Mouse (Mus musculus): ENCODE results near the gene Apobec3. TPM values are rescaled to one million over a fixed set of nuclear protein-coding genes. Genes with fewer than 3 reads are reported as not detected.

Apobec3 gene
- polyA plus RNA-seq, 1 experiment from 2014 or later, result 5.1 TPM

GRCm38 (mm10) chr15:79950250-79951025 is 59.0 kb downstream of the Apobec3 start:
- Histone ChIP-seq H3K9ac (peak overlapping the region; percentile 61), H3K27ac (peak overlapping the region; percentile 64; the same call in 1 of the 2 replicates), H3K4me2 (replicated peaks) (peak overlapping the region; percentile 69), H3K27me3 (ENCODE audit: control insufficient read depth, insufficient read depth, low read length) (no peaks in the 10 kb centered on the region), H3K4me3 (replicated peaks; ENCODE audit: low read length) (peak overlapping the region; percentile 31), H3K36me3 (replicated peaks; ENCODE audit: control insufficient read depth, insufficient read depth) (no peaks in the 10 kb centered on the region), H3K9me3 (ENCODE audit: control insufficient read depth, low read length) (no peaks in the 10 kb centered on the region), H3K4me1 (replicated peaks; ENCODE audit: control insufficient read depth, insufficient read depth, low read length) (peaks cover 20% of the 10 kb centered on the region)
- WGBS, result 3% methylated on average over 24 of the region's 24 CpGs
- peak; percentile 78 for DNase-seq (ENCODE audit: low spot score)
- ATAC-seq (ENCODE audit: low FRiP score), result peak; percentile 65

GRCm38 (mm10) chr15:79951226-79951625 is 59.8 kb downstream of the Apobec3 start:
- DNase-seq (ENCODE audit: low spot score) (no peak), ATAC-seq (ENCODE audit: low FRiP score) (no peak)
- Histone ChIP-seq H3K4me3 (replicated peaks; ENCODE audit: low read length) (no peak overlapping the region), H3K9ac (peak overlapping the region; percentile 61; the same call in 1 of the 2 replicates), H3K27ac (peak overlapping the region; percentile 64; the same call in 1 of the 2 replicates), H3K4me1 (replicated peaks; ENCODE audit: control insufficient read depth, insufficient read depth, low read length) (peaks cover 20% of the 10 kb centered on the region), H3K9me3 (ENCODE audit: control insufficient read depth, low read length) (no peaks in the 10 kb centered on the region), H3K36me3 (replicated peaks; ENCODE audit: control insufficient read depth, insufficient read depth) (no peaks in the 10 kb centered on the region), H3K4me2 (replicated peaks) (peak overlapping the region; percentile 69; the same call in 1 of the 2 replicates), H3K27me3 (ENCODE audit: control insufficient read depth, insufficient read depth, low read length) (no peaks in the 10 kb centered on the region)
- WGBS, result 76% methylated on average over 6 of the region's 6 CpGs

GRCm38 (mm10) chr15:79951730-79952503 is 60.5 kb downstream of the Apobec3 start:
- no peak overlapping the region for H3K9ac ChIP-seq
- WGBS, result 38% methylated on average over 14 of the region's 14 CpGs
- H3K27ac ChIP-seq, result 0 out of 2 replicates have a peak overlapping the region, but pooled peaks have one; percentile 8

GRCm38 (mm10) chr15:79952504-79953231 is 61.2 kb downstream of the Apobec3 start:
- no peak for ATAC-seq (ENCODE audit: low FRiP score)
- Histone ChIP-seq H3K4me1 (replicated peaks; ENCODE audit: control insufficient read depth, insufficient read depth, low read length) (peaks cover 20% of the 10 kb centered on the region), H3K27ac (0 out of 2 replicates have a peak overlapping the region, but pooled peaks have one; percentile 8), H3K36me3 (replicated peaks; ENCODE audit: control insufficient read depth, insufficient read depth) (no peaks in the 10 kb centered on the region), H3K9me3 (ENCODE audit: control insufficient read depth, low read length) (no peaks in the 10 kb centered on the region), H3K27me3 (ENCODE audit: control insufficient read depth, insufficient read depth, low read length) (no peaks in the 10 kb centered on the region), H3K4me2 (replicated peaks) (no peak overlapping the region), H3K9ac (no peak overlapping the region), H3K4me3 (replicated peaks; ENCODE audit: low read length) (no peak overlapping the region)
- no peak for DNase-seq (ENCODE audit: low spot score)
- WGBS, result 54% methylated on average over 11 of the region's 11 CpGs

More at GRCm38 (mm10) chr15:79951730-79952503, 60.5 kb downstream of the Apobec3 start:
- Histone ChIP-seq H3K4me1 (replicated peaks; ENCODE audit: control insufficient read depth, insufficient read depth, low read length) (peaks cover 20% of the 10 kb centered on the region), H3K4me2 (replicated peaks) (no peak overlapping the region), H3K9me3 (ENCODE audit: control insufficient read depth, low read length) (no peaks in the 10 kb centered on the region), H3K4me3 (replicated peaks; ENCODE audit: low read length) (no peak overlapping the region), H3K36me3 (replicated peaks; ENCODE audit: control insufficient read depth, insufficient read depth) (no peaks in the 10 kb centered on the region), H3K27me3 (ENCODE audit: control insufficient read depth, insufficient read depth, low read length) (no peaks in the 10 kb centered on the region)
- no peak for ATAC-seq (ENCODE audit: low FRiP score)
- no peak for DNase-seq (ENCODE audit: low spot score)

GRCm38 (mm10) chr15:79953470-79953869 is 62.0 kb downstream of the Apobec3 start:
- no peak overlapping the region for H3K4me3 ChIP-seq (replicated peaks; ENCODE audit: low read length)
- DNase-seq (ENCODE audit: low spot score) (no peak), ATAC-seq (ENCODE audit: low FRiP score) (no peak)
- no peaks in the 10 kb centered on the region for H3K27me3 ChIP-seq (ENCODE audit: control insufficient read depth, insufficient read depth, low read length)
- H3K4me2 ChIP-seq (replicated peaks), result no peak overlapping the region
- H3K27ac ChIP-seq, result no peak overlapping the region
- H3K36me3 ChIP-seq (replicated peaks; ENCODE audit: control insufficient read depth, insufficient read depth), result no peaks in the 10 kb centered on the region
- H3K9ac ChIP-seq, result no peak overlapping the region
- peaks cover 20% of the 10 kb centered on the region for H3K4me1 ChIP-seq (replicated peaks; ENCODE audit: control insufficient read depth, insufficient read depth, low read length)
- WGBS, result 58% methylated on average over 7 of the region's 7 CpGs
- H3K9me3 ChIP-seq (ENCODE audit: control insufficient read depth, low read length), result no peaks in the 10 kb centered on the region

GRCm38 (mm10) chr15:79956559-79956958 is 65.1 kb downstream of the Apobec3 start:
- Histone ChIP-seq H3K27me3 (ENCODE audit: control insufficient read depth, insufficient read depth, low read length) (no peaks in the 10 kb centered on the region), H3K4me3 (replicated peaks; ENCODE audit: low read length) (no peak overlapping the region), H3K27ac (no peak overlapping the region), H3K4me2 (replicated peaks) (no peak overlapping the region), H3K9me3 (ENCODE audit: control insufficient read depth, low read length) (no peaks in the 10 kb centered on the region), H3K9ac (no peak overlapping the region), H3K36me3 (replicated peaks; ENCODE audit: control insufficient read depth, insufficient read depth) (no peaks in the 10 kb centered on the region), H3K4me1 (replicated peaks; ENCODE audit: control insufficient read depth, insufficient read depth, low read length) (no peaks in the 10 kb centered on the region)
- DNase-seq (ENCODE audit: low spot score) (no peak), ATAC-seq (ENCODE audit: low FRiP score) (no peak)
- WGBS, result 90% methylated on average over 8 of the region's 8 CpGs

- H3K4me3 ChIP-seq (replicated peaks; ENCODE audit: low read length), result no peak overlapping the region
- no peaks in the 10 kb centered on the region for H3K4me1 ChIP-seq (replicated peaks; ENCODE audit: control insufficient read depth, insufficient read depth, low read length)
- no peaks in the 10 kb centered on the region for H3K9me3 ChIP-seq (ENCODE audit: control insufficient read depth, low read length)
- H3K4me2 ChIP-seq (replicated peaks), result no peak overlapping the region
- H3K27ac ChIP-seq, result no peak overlapping the region
- no peak overlapping the region for H3K9ac ChIP-seq
- 55% methylated on average over 3 of the region's 3 CpGs for WGBS
- DNase-seq (ENCODE audit: low spot score) (no peak), ATAC-seq (ENCODE audit: low FRiP score) (no peak)
- no peaks in the 10 kb centered on the region for H3K27me3 ChIP-seq (ENCODE audit: control insufficient read depth, insufficient read depth, low read length)
- H3K36me3 ChIP-seq (replicated peaks; ENCODE audit: control insufficient read depth, insufficient read depth), result no peaks in the 10 kb centered on the region
These were observed 67.0 kb downstream of the Apobec3 start for GRCm38 (mm10) chr15:79958418-79958817.

GRCm38 (mm10) chr15:79961366-79961921 is 70.0 kb downstream of the Apobec3 start:
- no peak for ATAC-seq (ENCODE audit: low FRiP score)

More at GRCm38 (mm10) chr15:79961366-79961921, 70.0 kb downstream of the Apobec3 start:
- no peaks in the 10 kb centered on the region for H3K36me3 ChIP-seq (replicated peaks; ENCODE audit: control insufficient read depth, insufficient read depth)
- no peak overlapping the region for H3K4me3 ChIP-seq (replicated peaks; ENCODE audit: low read length)
- no peaks in the 10 kb centered on the region for H3K27me3 ChIP-seq (ENCODE audit: control insufficient read depth, insufficient read depth, low read length)
- no peaks in the 10 kb centered on the region for H3K4me1 ChIP-seq (replicated peaks; ENCODE audit: control insufficient read depth, insufficient read depth, low read length)
- no peak overlapping the region for H3K4me2 ChIP-seq (replicated peaks)
- WGBS, result 41% methylated on average over 9 of the region's 9 CpGs
- H3K9me3 ChIP-seq (ENCODE audit: control insufficient read depth, low read length), result peaks cover under 1% of the 10 kb centered on the region; the same call in 1 of the 2 replicates
- no peak for DNase-seq (ENCODE audit: low spot score)
- H3K9ac ChIP-seq, result no peak overlapping the region
- H3K27ac ChIP-seq, result no peak overlapping the region

Measured in hindbrain, embryonic 14.5 days (tissue).